Mouse (Mus musculus): ENCODE results near the gene Necap1.

Gene Necap1

GRCm38 (mm10) chr6:122873871-122874719 is at the start of gene Necap1:
Gene Necap1 (plus strand): TSS chr6:122874474.
- DNase-seq, result peak; percentile 97

- no peak for DNase-seq
Observed at GRCm38 (mm10) chr6:122825166-122825565, 49.1 kb upstream of the Necap1 start.

- DNase-seq, result peak; percentile 87
Observed at GRCm38 (mm10) chr6:122825923-122826742, 48.1 kb upstream of the Necap1 start.

- no peak for DNase-seq
Observed at GRCm38 (mm10) chr6:122828086-122828485, 46.2 kb upstream of the Necap1 start.

- DNase-seq, result peak; percentile 29
Observed at GRCm38 (mm10) chr6:122832880-122833279, 41.4 kb upstream of the Necap1 start.

GRCm38 (mm10) chr6:122834365-122834764 is 39.9 kb upstream of the Necap1 start:
- no peak for DNase-seq

GRCm38 (mm10) chr6:122836974-122837373 is 37.3 kb upstream of the Necap1 start:
- no peak for DNase-seq

GRCm38 (mm10) chr6:122837539-122837938 is 36.7 kb upstream of the Necap1 start:
- no peak for DNase-seq

GRCm38 (mm10) chr6:122843759-122844158 is 30.5 kb upstream of the Necap1 start:
- DNase-seq, result no peak

- DNase-seq, result no peak
Observed at GRCm38 (mm10) chr6:122852696-122853095, 21.6 kb upstream of the Necap1 start.

GRCm38 (mm10) chr6:122854552-122854951 is 19.7 kb upstream of the Necap1 start:
- DNase-seq, result no peak

GRCm38 (mm10) chr6:122855955-122856354 is 18.3 kb upstream of the Necap1 start, which contains the start of gene C3ar1:
Gene C3ar1 (minus strand): TSS chr6:122856161.
- no peak for DNase-seq

- DNase-seq, result no peak
Observed at GRCm38 (mm10) chr6:122862434-122862833, 11.8 kb upstream of the Necap1 start.

GRCm38 (mm10) chr6:122862871-122863270 is 11.4 kb upstream of the Necap1 start:
- no peak for DNase-seq

- no peak for DNase-seq
Observed at GRCm38 (mm10) chr6:122867914-122868313, 6.4 kb upstream of the Necap1 start.

GRCm38 (mm10) chr6:122869846-122870245 is 4.4 kb upstream of the Necap1 start:
- DNase-seq, result no peak

GRCm38 (mm10) chr6:122872800-122873199 is 1.5 kb upstream of the Necap1 start:
- no peak for DNase-seq

GRCm38 (mm10) chr6:122874720-122875389 is 581 bp downstream of the Necap1 start:
- DNase-seq, result no peak

- no peak for DNase-seq
Observed at GRCm38 (mm10) chr6:122879141-122879735, 5.0 kb downstream of the Necap1 start.

GRCm38 (mm10) chr6:122879781-122880505 is 5.7 kb downstream of the Necap1 start:
- DNase-seq, result no peak

- no peak for DNase-seq
Observed at GRCm38 (mm10) chr6:122881287-122881686, 7.0 kb downstream of the Necap1 start.

- no peak for DNase-seq
Observed at GRCm38 (mm10) chr6:122883603-122884002, 9.3 kb downstream of the Necap1 start.

Data from right cerebral cortex, postnatal 25 days (tissue).